Mouse (Mus musculus): ENCODE data around the gene Xpr1. TPM values are rescaled to one million over a fixed set of nuclear protein-coding genes. Genes with fewer than 3 reads are reported as not detected.

Xpr1 gene
- total and polyA plus RNA-seq, 3 experiments, result 6.2 to 67.8 (median 12.2) TPM

- Histone ChIP-seq H3K9ac (ENCODE audit: control insufficient read depth, low read depth, low read length, poor library complexity, severe bottlenecking) (no peak overlapping the region), H3K4me1 (ENCODE audit: control insufficient read depth in 1 of 2, insufficient read depth in 2 of 2, low read length in 2 of 2) (peaks cover 5 to 17% of the 10 kb centered on the region in 2 experiments; a peak in 3 of 4 replicates), H3K4me3 (ENCODE audit: control insufficient read depth in 1 of 2, insufficient read depth in 1 of 2, low read depth in 2 of 2, low read length in 2 of 2) (no peak overlapping the region), H3K27ac (ENCODE audit: control insufficient read depth, low read depth, low read length) (no peak overlapping the region), H3K79me2 (ENCODE audit: control insufficient read depth, insufficient read depth, low read length, poor library complexity) (0 out of 2 replicates have a peak, but pooled peaks cover 2% of the 10 kb centered on the region), H3K36me3 (ENCODE audit: control insufficient read depth in 1 of 2, insufficient read depth in 2 of 2, low read length in 2 of 2) (peaks cover 0 to 11% of the 10 kb centered on the region in 2 experiments; a peak in 3 of 4 replicates), H3K27me3 (ENCODE audit: control insufficient read depth in 1 of 2, insufficient read depth in 2 of 2, low read length in 2 of 2) (no peaks in the 10 kb centered on the region), H3K9me3 (replicated peaks; ENCODE audit: insufficient read depth, low read length) (no peaks in the 10 kb centered on the region)
- peak; percentile 20; the same call in 1 of the 2 replicates for TF ChIP-seq TAL1 (IDR thresholded peaks at IDR 0.05; ENCODE audit: low read length)
- TF ChIP-seq TCF12 (IDR thresholded peaks at IDR 0.05; ENCODE audit: low read depth, low read length), result peak; percentile 29; the same call in 1 of the 2 replicates
- no peak for TF ChIP-seq UBTF (IDR thresholded peaks at IDR 0.05; ENCODE audit: borderline replicate concordance, insufficient read depth, low read depth, low read length)
- no peak for TF ChIP-seq RAD21 (IDR thresholded peaks at IDR 0.05; ENCODE audit: low read depth, low read length)
- peak; percentile 37; the same call in 1 of the 2 replicates for TF ChIP-seq GATA1 (IDR thresholded peaks at IDR 0.05; ENCODE audit: low read depth, low read length)
- TF ChIP-seq EP300 (IDR thresholded peaks at IDR 0.05; ENCODE audit: low read depth in 1 of 2, low read length in 2 of 2), result peak; percentile 41 to 58; a peak in 2 of 4 replicates
- no peak for TF ChIP-seq TBP (IDR thresholded peaks at IDR 0.05; ENCODE audit: low read depth, low read length)
- TF ChIP-seq MYC (IDR thresholded peaks at IDR 0.05; ENCODE audit: low read depth, low read length), result no peak
- peak; percentile 32 for DNase-seq (ENCODE audit: low read depth, low spot score)
These were observed 33.6 kb downstream of the Xpr1 start for GRCm38 (mm10) chr1:155383319-155384302.

- peaks cover 0 to 11% of the 10 kb centered on the region in 2 experiments; a peak in 3 of 4 replicates for H3K36me3 ChIP-seq (ENCODE audit: control insufficient read depth in 1 of 2, insufficient read depth in 2 of 2, low read length in 2 of 2)
- H3K4me1 ChIP-seq (ENCODE audit: control insufficient read depth in 1 of 2, insufficient read depth in 2 of 2, low read length in 2 of 2), result peaks cover 5 to 17% of the 10 kb centered on the region in 2 experiments; a peak in 3 of 4 replicates
- peak; percentile 30 for DNase-seq (ENCODE audit: low read depth, low spot score)
- no peak overlapping the region; a peak in 1 of 4 replicates for H3K4me3 ChIP-seq (ENCODE audit: control insufficient read depth in 1 of 2, insufficient read depth in 1 of 2, low read depth in 2 of 2, low read length in 2 of 2)
- TF ChIP-seq GABPA (IDR thresholded peaks at IDR 0.05; ENCODE audit: low read depth, low read length), result no peak
- TF ChIP-seq EP300 (IDR thresholded peaks at IDR 0.05; ENCODE audit: low read depth in 1 of 2, low read length in 2 of 2), result peak; percentile 29 to 51; a peak in 2 of 4 replicates
- H3K79me2 ChIP-seq (ENCODE audit: control insufficient read depth, insufficient read depth, low read length, poor library complexity), result 0 out of 2 replicates have a peak, but pooled peaks cover 2% of the 10 kb centered on the region
- H3K9me3 ChIP-seq (replicated peaks; ENCODE audit: insufficient read depth, low read length), result no peaks in the 10 kb centered on the region
- no peak overlapping the region for H3K27ac ChIP-seq (ENCODE audit: control insufficient read depth, low read depth, low read length)
- no peak overlapping the region for H3K9ac ChIP-seq (ENCODE audit: control insufficient read depth, low read depth, low read length, poor library complexity, severe bottlenecking)
- no peaks in the 10 kb centered on the region for H3K27me3 ChIP-seq (ENCODE audit: control insufficient read depth in 1 of 2, insufficient read depth in 2 of 2, low read length in 2 of 2)
These were observed 35.3 kb downstream of the Xpr1 start for GRCm38 (mm10) chr1:155381931-155382330.

- no peak overlapping the region for H3K4me3 ChIP-seq (ENCODE audit: control insufficient read depth in 1 of 2, insufficient read depth in 1 of 2, low read depth in 2 of 2, low read length in 2 of 2)
- H3K9ac ChIP-seq (ENCODE audit: control insufficient read depth, low read depth, low read length, poor library complexity, severe bottlenecking), result no peak overlapping the region
- H3K4me1 ChIP-seq (ENCODE audit: control insufficient read depth in 1 of 2, insufficient read depth in 2 of 2, low read length in 2 of 2), result peaks cover 5 to 17% of the 10 kb centered on the region in 2 experiments; a peak in 3 of 4 replicates
- no peaks in the 10 kb centered on the region for H3K9me3 ChIP-seq (replicated peaks; ENCODE audit: insufficient read depth, low read length)
- no peaks in the 10 kb centered on the region for H3K79me2 ChIP-seq (ENCODE audit: control insufficient read depth, insufficient read depth, low read length, poor library complexity)
- DNase-seq (ENCODE audit: low read depth, low spot score), result no peak
- H3K27me3 ChIP-seq (ENCODE audit: control insufficient read depth in 1 of 2, insufficient read depth in 2 of 2, low read length in 2 of 2), result no peaks in the 10 kb centered on the region
- H3K36me3 ChIP-seq (ENCODE audit: control insufficient read depth in 1 of 2, insufficient read depth in 2 of 2, low read length in 2 of 2), result peaks cover 0 to 11% of the 10 kb centered on the region in 2 experiments; a peak in 3 of 4 replicates
- no peak overlapping the region for H3K27ac ChIP-seq (ENCODE audit: control insufficient read depth, low read depth, low read length)
- no peak for TF ChIP-seq POLR2AphosphoS5 (IDR thresholded peaks at IDR 0.05; ENCODE audit: borderline replicate concordance, low read depth, low read length)
- peak in 1 of 3 experiments; percentile 9; a peak in 1 of 6 replicates for TF ChIP-seq CTCF (IDR thresholded peaks at IDR 0.05 in 2 of 3, conservative IDR thresholded peaks at IDR 0.05 in 1 of 3; ENCODE audit: control insufficient read depth in 1 of 3, insufficient read depth in 1 of 3, low read depth in 2 of 3, low read length in 3 of 3, poor library complexity in 1 of 3, severe bottlenecking in 1 of 3)
These were observed 37.9 kb downstream of the Xpr1 start for GRCm38 (mm10) chr1:155379289-155379688.
